Mouse (Mus musculus) embryonic facial prominence, embryonic 15.5 days (tissue): ENCODE results near the gene Klhdc8a. TPM values are rescaled to one million over a fixed set of nuclear protein-coding genes. Genes with fewer than 3 reads are reported as not detected.
A peak's percentile ranks its signal among the peaks of the same experiment; 100 is the strongest.

Experiments used
- ATAC-seq: fragments of 200-750 bp; cut with Nextera tagmentation; 2 replicates; pipeline ENCODE4 v1.8.0; 2017; ENCODE audit warnings: low read depth, moderate TSS enrichment; ENCODE audit not compliant: insufficient number of reproducible peaks, low FRiP score, low TSS enrichment
- H3K27ac ChIP-seq: fragments of 300-500 bp; sonication (generic); replicated peaks from 2 replicates; pipeline ENCODE4 v1.5.1; 2015; ENCODE audit warnings: mild to moderate bottlenecking, inconsistent platforms
- H3K27me3 ChIP-seq: fragments of 300-500 bp; sonication (generic); 2 replicates; pipeline ENCODE4 v1.6.1; 2015; ENCODE audit warnings: inconsistent platforms
- H3K36me3 ChIP-seq: fragments of 300-500 bp; sonication (generic); 2 replicates; pipeline ENCODE4 v1.6.1; 2015; ENCODE audit warnings: mild to moderate bottlenecking, inconsistent platforms
- H3K4me1 ChIP-seq: fragments of 300-500 bp; sonication (generic); 2 replicates; pipeline ENCODE4 v1.6.1; 2015; ENCODE audit warnings: inconsistent platforms
- H3K4me2 ChIP-seq: fragments of 300-500 bp; sonication (generic); replicated peaks from 2 replicates; pipeline ENCODE4 v1.6.1; 2015; ENCODE audit warnings: mild to moderate bottlenecking, inconsistent platforms
- H3K4me3 ChIP-seq: fragments of 300-500 bp; sonication (generic); replicated peaks from 2 replicates; pipeline ENCODE4 v1.5.1; 2015; ENCODE audit warnings: mild to moderate bottlenecking, inconsistent platforms
- H3K9ac ChIP-seq: fragments of 300-500 bp; sonication (generic); 2 replicates; pipeline ENCODE4 v1.6.1; 2015; ENCODE audit warnings: inconsistent platforms
- H3K9me3 ChIP-seq: fragments of 300-500 bp; sonication (generic); replicated peaks from 2 replicates; pipeline ENCODE4 v1.6.1; 2016; ENCODE audit warnings: inconsistent platforms
- WGBS: fragments of 180-500 bp; shearing (Covaris S2); methylation state at CpG from one replicate; pipeline ENCODE4 v1.1.7; 2015; 5-methylcytosine and 5-hydroxymethylcytosine counted together
- polyA plus RNA-seq: library from polyadenylated mRNA; unstranded; fragments of >200 nt; fragmentation: Nextera tagmentation; extraction: Ambion mirVana; gene quantifications from 2 replicates; pipeline ENCODE4 v1.2.1, GENCODE M21; 2015

The Klhdc8a gene
- polyA plus RNA-seq, 1 experiment from 2014 or later, result 0.87 TPM

DNA sequence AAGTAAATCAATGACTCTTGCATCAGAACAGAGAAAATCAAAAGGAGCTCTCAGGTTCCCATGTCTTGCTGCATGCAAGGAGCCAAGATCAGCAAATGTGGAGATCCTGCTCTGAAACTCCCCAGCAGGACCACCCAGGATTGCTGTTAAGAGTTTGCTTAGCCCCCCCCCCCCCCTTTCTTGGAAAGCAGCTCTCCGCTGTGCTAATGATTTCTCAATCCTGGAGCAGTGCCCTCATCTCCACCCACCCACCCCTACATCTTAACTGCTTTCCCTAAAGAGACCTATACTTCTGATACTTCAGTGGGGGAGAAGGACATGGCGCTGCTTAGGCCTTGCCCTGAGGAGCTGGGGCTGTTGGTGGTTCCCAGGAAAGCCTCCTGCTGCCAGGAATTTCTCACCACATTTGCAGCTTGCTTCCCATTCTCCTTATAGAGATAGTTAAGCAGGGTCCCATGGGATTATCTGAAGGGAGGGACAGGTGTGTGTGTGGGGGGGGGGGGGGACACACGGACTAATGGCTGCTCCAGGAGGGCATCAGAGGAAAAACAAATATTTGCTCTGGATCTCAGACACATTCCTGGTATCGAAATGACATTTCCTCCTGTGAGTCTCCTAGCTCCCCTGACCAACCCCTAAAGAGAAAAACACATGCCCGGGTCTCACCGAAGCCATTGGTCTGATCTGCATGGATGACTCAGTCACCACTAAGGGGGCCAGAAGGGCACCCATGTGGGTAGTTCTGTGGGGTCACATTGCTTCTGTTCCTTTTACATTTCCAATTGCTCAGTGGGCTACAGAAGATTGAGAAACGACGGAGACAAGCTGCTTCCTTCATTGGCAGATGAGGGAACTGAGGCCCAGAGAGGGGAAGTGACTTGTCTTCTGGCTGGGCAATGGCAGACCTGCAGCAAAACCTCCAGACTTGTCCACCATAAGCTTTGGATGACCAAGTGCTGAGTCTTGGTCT lies 19.8 kb downstream of the Klhdc8a start:
- no peaks in the 10 kb centered on the region for H3K36me3 ChIP-seq
- no peak for ATAC-seq
- WGBS, result 52% methylated on average over 8 of the region's 8 CpGs
- H3K4me3 ChIP-seq, result no peak overlapping the region
- peak overlapping the region; percentile 97; the same call in 1 of the 2 replicates for H3K4me2 ChIP-seq
- H3K4me1 ChIP-seq, result peaks cover 44% of the 10 kb centered on the region
- H3K9ac ChIP-seq, result no peak overlapping the region
- H3K27ac ChIP-seq, result peak overlapping the region; percentile 39; the same call in 1 of the 2 replicates
- H3K9me3 ChIP-seq, result no peaks in the 10 kb centered on the region
- peaks cover 39% of the 10 kb centered on the region for H3K27me3 ChIP-seq

DNA sequence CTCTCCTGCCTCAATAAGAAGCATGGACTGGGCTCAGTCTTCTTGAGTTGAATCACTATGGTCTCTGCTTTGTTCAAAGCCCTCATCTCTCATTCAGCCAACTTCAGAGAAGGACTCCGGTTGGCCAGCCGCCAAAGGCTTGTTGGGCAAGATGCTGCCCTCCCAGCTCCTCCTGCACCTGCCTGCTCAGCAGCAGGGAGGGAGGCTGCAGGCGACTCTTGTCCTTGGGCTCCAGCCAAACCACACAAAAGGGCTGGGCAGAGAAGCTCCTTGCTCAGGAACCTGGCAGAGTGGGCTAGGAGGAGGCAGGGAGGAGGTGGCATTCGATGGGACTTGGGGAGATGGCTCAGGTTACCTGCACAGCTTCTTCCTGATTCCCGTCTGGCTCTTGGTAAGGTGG lies 20.8 kb downstream of the Klhdc8a start:
- Histone ChIP-seq H3K9me3 (no peaks in the 10 kb centered on the region), H3K4me1 (peaks cover 45% of the 10 kb centered on the region), H3K4me2 (peak overlapping the region; percentile 97; the same call in 1 of the 2 replicates), H3K4me3 (no peak overlapping the region), H3K27me3 (peaks cover 31% of the 10 kb centered on the region), H3K27ac (peak overlapping the region; percentile 23; the same call in 1 of the 2 replicates), H3K36me3 (no peaks in the 10 kb centered on the region), H3K9ac (no peak overlapping the region)
- 47% methylated on average over 5 of the region's 5 CpGs for WGBS
- ATAC-seq, result 0 out of 2 replicates have a peak, but pooled peaks have one; percentile 59

DNA sequence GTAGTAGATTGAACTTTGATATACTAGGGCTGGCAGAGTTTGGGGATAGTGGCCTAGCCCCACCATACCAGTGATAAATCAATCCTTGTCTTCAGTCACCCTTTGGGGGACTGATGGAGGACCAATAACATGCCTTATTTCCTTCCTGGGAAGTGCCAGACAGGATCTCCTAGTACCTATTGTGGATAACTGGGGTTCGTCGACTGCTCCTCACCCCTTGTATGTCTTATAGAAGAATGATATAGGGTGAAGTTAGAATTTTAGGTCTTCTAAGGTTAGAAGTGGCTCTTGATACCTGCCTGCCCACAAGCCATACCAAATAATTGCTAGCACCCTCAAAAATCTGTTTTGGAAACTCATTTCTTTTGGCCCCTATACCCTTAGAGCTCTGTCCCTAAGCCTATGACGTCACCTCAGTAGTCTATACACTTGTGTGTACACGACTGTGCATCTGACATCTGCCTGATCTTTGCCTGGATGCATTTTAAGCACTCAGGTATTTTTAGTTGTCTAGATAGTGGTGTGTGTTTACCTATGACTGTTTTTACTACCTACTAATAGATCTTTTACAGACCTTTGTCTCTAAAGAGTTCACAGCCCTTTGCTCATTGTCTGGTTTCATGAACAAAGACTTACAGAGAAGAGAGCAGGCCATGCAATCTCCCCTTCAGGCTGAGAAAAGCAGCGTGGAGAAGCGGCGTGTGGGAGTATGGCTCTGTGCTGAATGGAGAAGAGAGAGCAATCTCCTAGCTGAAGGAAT lies 23.6 kb downstream of the Klhdc8a start:
- WGBS, result 56% methylated on average over 7 of the region's 7 CpGs
- Histone ChIP-seq H3K4me1 (peaks cover 36% of the 10 kb centered on the region), H3K9me3 (no peaks in the 10 kb centered on the region), H3K27ac (0 out of 2 replicates have a peak overlapping the region, but pooled peaks have one; percentile 5), H3K36me3 (no peaks in the 10 kb centered on the region), H3K9ac (no peak overlapping the region), H3K4me3 (no peak overlapping the region), H3K4me2 (no peak overlapping the region), H3K27me3 (peaks cover 6% of the 10 kb centered on the region)
- ATAC-seq, result no peak

DNA sequence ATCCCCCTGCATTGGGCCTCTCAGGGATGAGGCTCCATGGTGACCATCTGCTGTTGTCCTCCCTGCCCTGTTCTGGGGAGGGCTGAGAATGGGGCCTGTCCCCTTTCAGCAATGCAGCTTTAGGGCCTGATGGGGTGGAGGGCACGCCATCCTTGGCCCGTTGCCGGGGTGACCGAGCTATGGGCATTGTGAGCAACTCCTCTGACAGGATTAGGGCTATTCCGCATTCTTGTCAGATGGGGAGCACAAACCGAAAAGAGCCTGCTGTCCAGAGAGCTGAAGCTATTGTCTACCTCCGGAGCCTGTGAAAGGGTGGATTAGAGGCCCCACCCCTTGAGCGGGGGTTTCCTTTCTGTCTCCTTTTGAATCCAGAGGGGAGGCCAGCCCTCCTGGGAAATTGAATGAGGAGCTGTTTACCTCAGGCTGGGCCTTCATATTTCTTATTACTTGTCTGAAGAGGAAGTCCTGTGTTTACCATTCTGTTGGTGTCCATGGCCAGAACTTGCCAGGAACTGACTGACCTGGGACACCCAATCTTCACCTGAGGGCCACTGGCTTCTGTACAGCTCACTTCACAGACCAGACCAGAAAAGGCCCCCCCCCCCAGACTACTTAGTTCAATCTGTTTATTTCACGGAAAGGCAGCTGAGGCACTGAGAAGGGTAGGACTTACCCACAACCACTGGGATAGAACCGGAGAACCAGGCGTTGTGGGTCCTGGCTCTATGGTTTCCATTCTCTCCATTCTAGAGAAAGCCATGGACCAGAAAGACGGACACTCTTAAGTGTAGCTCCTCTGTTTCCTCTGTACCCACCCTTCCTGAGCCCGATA lies 24.5 kb downstream of the Klhdc8a start:
- 29% methylated on average over 13 of the region's 13 CpGs for WGBS
- no peak overlapping the region for H3K9ac ChIP-seq
- H3K27me3 ChIP-seq, result no peaks in the 10 kb centered on the region
- no peaks in the 10 kb centered on the region for H3K9me3 ChIP-seq
- H3K4me1 ChIP-seq, result peaks cover 29% of the 10 kb centered on the region
- H3K36me3 ChIP-seq, result no peaks in the 10 kb centered on the region
- no peak overlapping the region for H3K4me2 ChIP-seq
- H3K27ac ChIP-seq, result 0 out of 2 replicates have a peak overlapping the region, but pooled peaks have one; percentile 5
- peak; percentile 52; the same call in 1 of the 2 replicates for ATAC-seq
- H3K4me3 ChIP-seq, result no peak overlapping the region

DNA sequence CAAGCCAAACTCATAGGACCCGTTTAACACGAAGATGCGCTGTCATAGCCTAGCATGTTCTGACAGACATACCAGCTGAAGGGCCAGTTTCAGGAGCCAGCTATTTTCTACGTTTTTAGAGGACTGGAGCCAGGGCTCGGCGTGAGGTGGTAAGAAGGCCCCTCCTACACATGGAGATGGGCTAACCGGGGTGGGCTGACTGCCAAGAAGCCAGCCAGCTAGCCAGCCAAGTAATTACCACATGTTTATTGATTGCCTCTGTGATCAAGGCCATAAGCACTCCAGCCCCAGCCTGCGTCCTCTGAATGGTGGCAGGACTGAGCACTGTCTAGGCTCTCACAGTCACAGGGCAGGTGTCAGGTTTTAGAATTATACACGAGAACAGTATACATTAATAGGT lies 28.4 kb downstream of the Klhdc8a start:
- Histone ChIP-seq H3K4me2 (no peak overlapping the region), H3K4me3 (no peak overlapping the region), H3K27me3 (no peaks in the 10 kb centered on the region), H3K9ac (no peak overlapping the region), H3K27ac (0 out of 2 replicates have a peak overlapping the region, but pooled peaks have one; percentile 34), H3K9me3 (no peaks in the 10 kb centered on the region), H3K4me1 (peaks cover 16% of the 10 kb centered on the region), H3K36me3 (no peaks in the 10 kb centered on the region)
- 40% methylated on average over 9 of the region's 9 CpGs for WGBS
- ATAC-seq, result no peak

DNA sequence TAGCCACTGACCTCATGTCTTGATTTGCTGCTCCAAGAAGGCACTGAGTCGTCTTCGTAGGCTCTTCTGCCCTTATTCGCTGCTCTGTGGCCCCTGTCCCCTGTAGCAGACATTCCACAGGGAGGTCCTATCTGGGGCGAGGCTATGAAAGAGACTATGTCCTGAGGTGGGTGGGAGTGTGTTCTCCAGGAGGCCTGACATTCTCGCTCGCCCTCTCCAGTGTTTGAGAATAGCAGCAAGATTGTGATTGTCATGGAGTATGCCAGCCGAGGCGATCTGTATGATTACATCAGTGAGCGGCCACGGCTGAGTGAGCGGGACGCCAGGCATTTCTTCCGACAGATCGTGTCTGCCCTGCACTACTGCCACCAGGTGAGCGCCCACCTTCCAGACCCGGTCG lies 29.1 kb downstream of the Klhdc8a start:
- Histone ChIP-seq H3K4me2 (no peak overlapping the region), H3K27ac (no peak overlapping the region)
- 80% methylated on average over 17 of the region's 17 CpGs for WGBS

DNA sequence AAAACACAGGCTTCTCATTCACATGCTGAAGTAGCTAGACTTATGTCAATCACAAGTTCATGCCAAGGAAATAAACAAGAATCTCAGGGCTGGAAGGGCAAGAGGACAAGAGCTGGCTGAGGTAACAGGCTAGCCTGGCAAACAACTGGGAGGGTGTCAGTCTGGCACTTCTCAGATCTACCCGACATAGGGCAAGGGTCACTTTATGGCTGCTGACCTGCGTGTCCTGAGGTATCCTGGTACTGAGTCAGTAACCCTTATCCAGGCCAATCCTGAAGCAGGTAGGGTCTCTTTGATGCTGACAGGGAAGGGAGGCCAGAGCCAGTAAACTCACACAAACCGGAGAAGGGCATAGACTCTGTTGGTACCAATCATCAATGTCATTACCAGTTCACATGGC lies 30.1 kb downstream of the Klhdc8a start:
- no peaks in the 10 kb centered on the region for H3K9me3 ChIP-seq
- ATAC-seq, result no peak
- 72% methylated on average over 3 of the region's 3 CpGs for WGBS
- H3K4me2 ChIP-seq, result no peak overlapping the region
- H3K36me3 ChIP-seq, result no peaks in the 10 kb centered on the region
- no peak overlapping the region for H3K9ac ChIP-seq
- H3K27me3 ChIP-seq, result no peaks in the 10 kb centered on the region
- H3K4me3 ChIP-seq, result no peak overlapping the region
- peaks cover 11% of the 10 kb centered on the region for H3K4me1 ChIP-seq
- no peak overlapping the region for H3K27ac ChIP-seq

More for the DNA sequence above, 29.1 kb downstream of the Klhdc8a start:
- Histone ChIP-seq H3K4me1 (peaks cover 12% of the 10 kb centered on the region), H3K36me3 (no peaks in the 10 kb centered on the region), H3K27me3 (no peaks in the 10 kb centered on the region), H3K9ac (no peak overlapping the region), H3K9me3 (no peaks in the 10 kb centered on the region), H3K4me3 (no peak overlapping the region)
- no peak for ATAC-seq

DNA sequence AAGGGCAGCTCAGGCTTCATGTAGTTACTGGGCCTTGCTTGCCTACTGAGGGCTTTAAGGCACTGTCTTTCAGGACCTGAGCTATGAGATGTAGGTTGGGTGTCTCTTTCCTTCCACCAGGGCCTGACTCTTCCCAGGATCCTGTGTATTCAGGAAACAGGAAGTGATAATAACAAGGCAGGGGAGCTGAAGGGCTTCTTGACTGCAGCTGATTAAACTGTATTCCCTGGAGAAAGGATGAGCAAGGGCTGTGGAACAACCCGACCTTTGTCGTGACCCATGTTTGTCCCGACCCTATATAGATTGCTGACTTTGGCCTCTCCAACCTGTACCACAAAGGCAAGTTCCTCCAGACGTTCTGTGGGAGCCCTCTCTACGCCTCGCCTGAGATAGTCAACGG lies 31.2 kb downstream of the Klhdc8a start:
- 80% methylated on average over 7 of the region's 7 CpGs for WGBS
- no peak overlapping the region for H3K4me3 ChIP-seq
- no peak overlapping the region for H3K27ac ChIP-seq
- no peak overlapping the region for H3K4me2 ChIP-seq
- H3K27me3 ChIP-seq, result no peaks in the 10 kb centered on the region
- peaks cover 21% of the 10 kb centered on the region for H3K4me1 ChIP-seq
- H3K9me3 ChIP-seq, result no peaks in the 10 kb centered on the region
- ATAC-seq, result no peak
- no peak overlapping the region for H3K9ac ChIP-seq
- no peaks in the 10 kb centered on the region for H3K36me3 ChIP-seq

DNA sequence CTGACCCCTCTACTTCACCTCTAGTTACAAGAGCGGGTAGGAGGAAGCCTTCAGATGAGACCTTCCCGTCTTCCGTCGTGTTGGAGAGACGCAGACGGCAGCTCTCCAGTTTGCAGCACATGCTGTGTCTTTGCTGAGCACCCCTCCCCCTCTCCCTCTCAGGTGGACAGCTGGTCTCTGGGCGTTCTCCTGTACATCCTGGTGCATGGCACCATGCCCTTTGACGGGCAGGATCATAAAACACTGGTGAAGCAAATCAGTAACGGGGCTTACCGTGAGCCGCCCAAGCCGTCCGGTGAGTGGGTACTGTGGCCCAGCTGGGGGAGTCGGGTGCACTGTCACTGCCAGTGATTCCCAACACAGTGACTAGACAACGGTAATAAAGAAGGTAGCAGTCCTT lies 32.0 kb downstream of the Klhdc8a start:
- Histone ChIP-seq H3K4me2 (no peak overlapping the region), H3K4me3 (no peak overlapping the region), H3K27ac (no peak overlapping the region), H3K36me3 (no peaks in the 10 kb centered on the region), H3K4me1 (peaks cover 28% of the 10 kb centered on the region), H3K9me3 (no peaks in the 10 kb centered on the region), H3K9ac (no peak overlapping the region), H3K27me3 (no peaks in the 10 kb centered on the region)
- 86% methylated on average over 15 of the region's 15 CpGs for WGBS
- no peak for ATAC-seq

DNA sequence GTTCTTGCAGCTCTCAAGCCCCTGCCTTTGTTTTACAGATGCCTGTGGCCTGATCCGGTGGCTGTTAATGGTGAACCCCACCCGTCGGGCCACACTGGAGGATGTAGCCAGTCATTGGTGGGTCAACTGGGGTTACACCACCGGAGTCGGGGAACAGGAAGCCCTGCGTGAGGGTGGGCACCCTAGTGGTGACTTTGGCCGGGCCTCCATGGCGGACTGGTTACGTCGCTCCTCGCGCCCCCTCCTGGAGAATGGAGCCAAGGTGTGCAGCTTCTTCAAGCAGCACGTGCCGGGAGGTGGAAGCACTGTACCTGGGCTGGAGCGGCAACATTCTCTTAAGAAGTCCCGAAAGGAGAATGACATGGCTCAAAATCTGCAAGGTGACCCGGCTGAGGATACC lies 32.9 kb downstream of the Klhdc8a start:
- no peak for ATAC-seq
- no peak overlapping the region for H3K9ac ChIP-seq
- no peak overlapping the region for H3K27ac ChIP-seq
- no peak overlapping the region for H3K4me2 ChIP-seq
- H3K4me1 ChIP-seq, result peaks cover 30% of the 10 kb centered on the region
- H3K9me3 ChIP-seq, result no peaks in the 10 kb centered on the region
- no peaks in the 10 kb centered on the region for H3K27me3 ChIP-seq
- 88% methylated on average over 17 of the region's 17 CpGs for WGBS
- H3K36me3 ChIP-seq, result no peaks in the 10 kb centered on the region
- H3K4me3 ChIP-seq, result no peak overlapping the region
